Mouse (Mus musculus) neutrophil, adult 83 days (primary cell): ENCODE data around the gene Atp6v1g2. TPM values are rescaled to one million over a fixed set of nuclear protein-coding genes. Genes with fewer than 3 reads are reported as not detected.

ENCODE experiments used
- total RNA-seq, 2 experiments: library from RNA; stranded (reverse); gene quantifications; one replicate each; pipeline ENCODE4 v1.2.4; 2023

Atp6v1g2 gene
- total RNA-seq, result 1 to 10 TPM; 2.2 to 4.8 TPM

DNA sequence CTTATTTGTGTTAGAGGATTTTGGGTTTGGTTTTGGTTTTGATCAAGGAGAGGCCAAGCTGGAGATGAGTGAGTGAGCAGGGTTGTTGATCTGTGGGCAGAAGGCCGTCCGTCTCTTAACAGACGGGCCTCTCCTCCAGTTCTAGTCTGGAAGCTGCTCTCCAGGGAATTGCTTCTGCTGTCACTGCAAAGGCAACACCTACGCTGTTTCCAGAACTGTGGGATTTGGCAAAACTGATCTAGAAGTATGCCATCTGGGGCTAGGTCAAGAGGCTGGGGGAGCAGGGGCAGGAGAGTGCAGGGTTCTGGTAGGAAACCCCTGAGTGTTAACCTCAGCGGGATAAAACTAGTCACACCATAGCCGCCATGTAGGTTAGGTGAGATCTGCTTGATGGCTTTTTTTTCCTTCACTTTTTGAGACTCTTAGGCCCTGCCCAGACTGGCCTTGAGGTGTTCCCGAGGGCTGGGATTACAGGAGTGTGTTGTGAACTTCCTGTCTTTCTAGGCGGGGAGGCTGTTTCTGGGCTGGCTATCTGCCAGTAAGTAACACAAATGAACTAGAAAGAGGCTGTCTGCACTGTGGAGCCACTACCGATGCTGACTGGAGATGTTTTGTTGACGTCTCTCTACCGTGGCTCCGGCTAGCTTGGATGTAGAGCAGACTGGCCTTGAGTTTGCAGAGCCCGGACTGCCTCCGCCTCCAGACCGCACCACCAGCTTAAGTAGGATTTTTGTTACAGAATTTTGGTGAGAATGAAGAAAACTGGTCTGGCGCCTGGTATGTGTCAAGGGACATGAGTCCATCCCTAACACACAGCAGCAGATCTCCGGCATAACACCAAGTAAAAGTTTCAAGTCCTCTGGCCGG, at the start of gene Atp6v1g2:
Gene Atp6v1g2 (plus strand): TSS at position 547 of the 867 bp plus-strand sequence.

DNA sequence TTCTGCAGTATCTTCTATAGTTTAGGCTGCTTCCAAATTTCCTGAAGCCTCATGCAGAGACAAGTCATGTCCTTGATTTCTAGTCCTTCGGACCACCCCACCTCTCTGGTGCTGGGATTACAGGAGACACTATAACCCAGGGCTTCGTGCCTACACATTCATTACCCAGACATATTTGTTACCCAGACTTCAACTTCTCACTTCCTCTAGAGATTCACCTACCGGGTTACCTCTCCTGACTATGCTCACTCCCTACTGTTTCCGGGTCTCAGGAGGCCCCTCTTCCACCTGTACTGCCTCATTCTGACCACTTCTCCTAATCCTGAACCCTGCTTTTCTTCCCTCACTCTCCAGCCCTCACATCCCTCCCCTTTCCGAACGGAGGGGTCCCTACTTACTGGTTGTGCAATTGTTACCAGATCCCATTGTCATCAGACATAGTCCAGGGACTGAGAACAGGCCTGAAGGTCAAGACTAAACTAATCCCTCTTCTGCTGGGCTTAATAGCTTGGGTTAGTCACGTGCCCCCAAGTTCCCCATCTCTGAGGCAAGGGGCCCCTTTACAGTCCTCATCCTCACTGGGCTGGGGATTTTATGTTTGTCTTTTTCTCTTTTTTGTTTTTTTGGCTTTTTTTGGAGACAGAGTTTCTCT, 45.4 kb upstream of the Atp6v1g2 start, which contains the start of gene Lst1:
Gene Lst1 (minus strand): TSS at position 481 of the 652 bp plus-strand sequence.

DNA sequence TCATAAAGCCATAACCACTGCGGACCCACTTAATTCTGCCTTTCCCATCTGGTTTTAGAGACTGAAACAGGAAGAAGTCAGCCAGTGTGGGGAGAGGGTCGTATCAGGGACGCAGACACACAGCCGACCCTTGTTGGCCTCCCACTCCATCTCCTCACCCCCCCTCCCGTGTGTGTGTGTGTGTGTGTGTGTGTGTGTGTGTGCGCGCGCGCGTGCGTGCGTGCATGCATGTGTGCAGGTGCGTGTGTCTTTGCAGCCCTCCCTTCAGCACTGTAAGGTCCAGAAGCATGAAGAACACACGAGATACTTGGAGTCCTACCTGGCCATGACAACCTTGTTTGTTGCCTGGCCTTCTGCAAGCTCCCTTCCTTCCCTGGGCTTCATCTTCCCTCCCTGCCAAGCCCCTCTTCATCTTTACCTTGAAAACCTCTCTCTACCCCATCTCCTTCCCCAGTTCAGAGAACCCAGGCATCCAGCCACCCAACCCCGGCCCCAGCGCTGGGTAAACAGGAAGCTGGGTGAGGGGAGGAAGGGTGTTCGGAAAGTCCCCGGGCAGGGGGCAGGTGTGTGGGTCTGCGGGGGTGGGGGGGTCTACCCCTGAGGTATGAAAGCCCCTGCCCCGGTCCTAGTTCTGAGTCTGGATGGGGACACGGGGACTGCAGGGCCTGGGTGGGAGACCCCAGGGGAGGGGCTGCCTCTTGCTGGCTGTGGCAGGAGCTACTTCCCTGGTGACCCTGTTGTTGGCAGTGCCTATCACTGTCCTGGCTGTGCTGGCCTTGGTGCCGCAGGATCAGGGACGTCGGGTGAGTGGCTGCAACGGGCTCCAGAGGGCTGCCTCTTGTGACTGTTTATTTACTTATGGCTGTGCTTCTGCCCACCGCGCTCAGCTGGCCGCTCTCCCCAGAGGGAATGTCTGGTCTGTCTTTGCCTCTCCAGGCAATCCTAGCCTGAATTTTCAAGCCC, 39.3 kb upstream of the Atp6v1g2 start, which contains the start of gene Ltb:
Gene Ltb (plus strand): TSS at position 559 of the 963 bp plus-strand sequence.

DNA sequence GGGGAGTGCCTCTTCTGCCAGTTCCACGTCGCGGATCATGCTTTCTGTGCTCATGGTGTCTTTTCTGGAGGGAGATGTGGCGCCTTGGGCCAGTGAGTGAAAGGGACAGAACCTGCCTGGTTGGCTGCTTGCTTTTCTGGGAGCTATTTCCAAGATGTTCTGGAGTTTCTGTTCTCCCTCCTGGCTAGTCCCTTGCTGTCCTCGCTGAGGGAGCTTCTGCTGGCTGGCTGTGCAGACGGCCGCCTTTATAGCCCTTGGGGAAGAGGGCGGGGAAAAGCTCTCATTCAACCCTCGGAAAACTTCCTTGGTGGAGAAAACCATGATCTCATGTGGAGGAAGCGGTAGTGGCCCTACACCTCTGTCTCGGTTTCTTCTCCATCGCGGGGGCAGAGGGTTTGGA, 31.7 kb upstream of the Atp6v1g2 start, which contains the start of gene Tnf:
Gene Tnf (minus strand): TSS at position 221 of the 400 bp plus-strand sequence.

DNA sequence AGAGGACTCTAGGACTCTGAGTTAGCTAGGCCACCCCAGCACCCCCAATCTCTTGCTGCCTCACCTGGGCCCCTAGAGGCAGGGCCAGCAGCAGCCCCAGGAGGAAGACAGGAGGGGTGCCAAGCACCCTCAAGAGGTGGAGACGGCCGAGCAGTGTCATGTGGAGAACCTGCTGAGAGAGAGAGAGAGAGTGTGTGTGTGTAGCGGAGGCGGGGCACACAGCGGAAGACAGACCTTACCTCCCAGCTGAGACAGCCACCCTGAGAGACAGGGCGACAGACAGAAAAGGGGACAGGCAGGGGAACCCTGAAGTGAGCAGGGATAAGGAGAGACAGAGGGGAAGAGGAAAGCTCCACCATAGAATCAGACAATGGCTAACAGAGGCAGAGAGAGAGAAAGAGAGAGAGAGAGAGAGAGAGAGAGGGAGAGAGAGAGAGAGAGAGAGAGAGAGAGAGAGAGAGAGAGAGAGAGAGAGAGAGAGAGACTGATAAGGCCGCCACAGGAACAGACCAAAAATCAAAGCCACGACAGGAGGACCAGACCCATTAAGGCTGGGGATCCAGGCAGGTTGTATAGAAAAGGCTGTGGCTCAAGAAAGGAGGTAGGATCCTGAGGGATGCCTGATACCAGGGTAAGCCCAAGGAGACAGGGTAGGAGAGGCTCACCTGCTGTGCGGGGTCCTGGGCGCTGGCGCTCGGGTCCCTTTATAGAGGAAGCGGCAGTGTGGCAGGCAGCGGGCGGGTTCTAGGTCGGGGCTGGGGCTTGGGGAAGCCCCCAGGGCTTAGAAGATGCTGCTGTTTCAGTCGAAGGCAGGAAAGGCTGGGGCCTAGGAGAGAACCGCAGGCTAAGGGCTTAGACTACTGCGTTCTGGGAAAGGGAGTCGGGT, 28.7 kb upstream of the Atp6v1g2 start, which contains the start of gene Lta:
Gene Lta (minus strand): TSS at position 858 of the 886 bp plus-strand sequence.

DNA sequence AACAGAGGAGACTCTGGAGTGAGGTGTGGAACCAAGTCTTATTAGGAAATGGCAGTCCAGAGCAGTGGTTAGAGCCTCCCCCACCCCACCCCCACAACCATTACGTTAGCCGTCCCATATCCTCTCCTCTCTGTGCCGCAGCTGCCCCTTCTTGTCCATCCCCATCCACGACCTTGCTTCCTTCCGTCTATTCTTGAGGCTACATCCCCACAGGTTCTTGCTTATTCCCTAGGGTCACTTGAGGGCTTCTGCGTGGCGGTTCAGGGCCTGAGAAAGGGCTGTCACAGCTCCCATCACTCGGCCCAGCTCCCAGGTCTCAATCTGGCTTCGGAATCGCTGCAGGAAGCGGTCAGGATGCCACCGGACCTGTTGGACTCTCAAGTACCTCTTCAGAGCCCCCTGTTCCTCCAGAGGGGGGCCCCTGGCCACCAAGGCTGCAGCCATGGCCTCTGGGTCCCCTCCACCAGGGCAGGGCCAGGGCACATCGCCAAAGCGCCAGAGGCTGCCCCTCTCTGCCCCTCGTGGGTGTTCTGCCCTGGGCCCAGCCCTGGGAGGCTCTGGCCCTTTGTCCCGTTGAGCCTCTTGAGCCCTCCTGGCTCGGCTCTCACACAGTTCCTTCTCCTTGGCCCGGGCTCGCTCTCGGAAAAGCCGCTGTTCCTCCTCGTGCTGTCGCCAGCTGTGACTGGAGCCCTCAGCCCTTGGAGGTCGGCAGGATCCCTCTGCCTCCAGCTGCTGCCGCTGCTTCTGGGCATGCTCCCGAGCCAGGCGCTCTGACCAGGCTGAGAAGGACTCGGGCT, 13.1 kb upstream of the Atp6v1g2 start, which contains the start of gene Gm16181:
Gene Gm16181 (plus strand): TSS at position 679 of the 797 bp plus-strand sequence.

DNA sequence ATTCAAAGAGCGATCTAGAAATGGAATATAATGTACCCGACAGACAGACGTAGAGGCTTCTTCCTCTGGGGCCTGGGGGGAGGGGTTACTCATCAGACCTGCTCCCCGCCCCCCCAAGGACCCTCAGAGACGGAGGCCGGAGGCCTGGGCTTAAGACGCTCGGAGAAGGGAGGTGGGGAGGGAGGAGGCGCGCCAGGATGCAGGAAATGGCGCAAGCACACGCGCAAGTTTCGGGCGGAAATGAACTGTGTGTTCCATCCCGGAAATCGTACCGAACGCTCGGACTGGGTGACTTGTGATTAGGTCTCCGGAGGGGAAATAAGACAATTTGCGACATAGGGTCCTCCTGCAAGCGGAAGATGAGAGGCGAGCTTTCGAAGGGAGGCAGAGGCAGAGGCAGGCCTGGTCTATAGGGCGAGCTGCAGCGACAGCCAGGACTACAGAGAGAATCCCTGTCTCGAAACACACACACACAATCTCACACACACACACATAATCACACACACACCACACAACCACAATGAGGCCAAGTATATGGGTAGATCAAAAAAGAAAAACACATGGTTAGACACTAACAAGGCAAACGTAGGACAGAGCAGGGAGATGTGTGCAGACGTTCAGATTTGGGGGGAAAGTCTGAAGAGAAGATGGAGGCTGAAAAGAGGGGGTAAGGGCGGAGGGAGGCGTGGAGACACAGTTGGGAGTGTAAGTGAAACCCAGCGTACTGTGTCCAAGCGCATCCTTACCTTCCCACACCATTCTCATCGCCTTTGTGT, 2.3 kb downstream of the Atp6v1g2 start, which contains the start of gene Nfkbil1:
Gene Nfkbil1 (minus strand): TSS at position 179 of the 776 bp plus-strand sequence.

DNA sequence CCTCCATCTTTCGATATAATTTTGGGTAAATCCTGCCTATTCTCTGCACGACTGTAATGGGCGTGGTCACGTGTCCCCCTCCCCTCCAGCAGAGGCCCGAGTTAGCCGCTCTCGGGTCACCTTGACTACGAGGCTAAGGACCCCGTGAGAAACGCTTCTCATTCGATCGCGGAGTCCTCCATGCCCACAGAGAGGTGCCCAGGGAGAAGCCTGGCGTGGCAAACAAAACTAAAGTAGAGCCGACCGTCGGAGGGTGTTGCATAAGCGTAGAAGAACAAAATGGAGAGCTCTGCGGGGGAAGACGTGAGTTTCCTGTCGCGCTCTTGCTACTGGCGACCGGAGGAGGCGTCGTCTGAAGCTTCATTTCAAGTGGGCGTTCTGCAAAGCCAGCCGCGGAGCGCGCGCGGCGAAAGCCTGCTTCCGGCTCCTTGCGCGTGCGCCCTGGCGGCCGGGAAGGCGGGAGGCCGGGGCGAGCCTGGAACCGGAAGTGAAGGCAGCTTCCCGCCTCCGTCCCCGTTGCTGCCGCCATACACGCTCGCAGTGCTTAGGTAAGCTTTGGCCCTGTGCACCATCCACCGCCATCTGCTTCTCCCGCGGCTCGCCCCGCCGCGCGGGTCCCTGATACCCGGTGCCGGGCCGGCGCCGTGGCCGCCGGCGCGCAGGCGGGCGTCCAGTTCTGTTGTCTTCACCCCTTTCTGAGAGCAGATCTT, 8.0 kb downstream of the Atp6v1g2 start, which contains the start of gene Ddx39b:
Gene Ddx39b (plus strand): TSS at position 442 of the 710 bp plus-strand sequence.

DNA sequence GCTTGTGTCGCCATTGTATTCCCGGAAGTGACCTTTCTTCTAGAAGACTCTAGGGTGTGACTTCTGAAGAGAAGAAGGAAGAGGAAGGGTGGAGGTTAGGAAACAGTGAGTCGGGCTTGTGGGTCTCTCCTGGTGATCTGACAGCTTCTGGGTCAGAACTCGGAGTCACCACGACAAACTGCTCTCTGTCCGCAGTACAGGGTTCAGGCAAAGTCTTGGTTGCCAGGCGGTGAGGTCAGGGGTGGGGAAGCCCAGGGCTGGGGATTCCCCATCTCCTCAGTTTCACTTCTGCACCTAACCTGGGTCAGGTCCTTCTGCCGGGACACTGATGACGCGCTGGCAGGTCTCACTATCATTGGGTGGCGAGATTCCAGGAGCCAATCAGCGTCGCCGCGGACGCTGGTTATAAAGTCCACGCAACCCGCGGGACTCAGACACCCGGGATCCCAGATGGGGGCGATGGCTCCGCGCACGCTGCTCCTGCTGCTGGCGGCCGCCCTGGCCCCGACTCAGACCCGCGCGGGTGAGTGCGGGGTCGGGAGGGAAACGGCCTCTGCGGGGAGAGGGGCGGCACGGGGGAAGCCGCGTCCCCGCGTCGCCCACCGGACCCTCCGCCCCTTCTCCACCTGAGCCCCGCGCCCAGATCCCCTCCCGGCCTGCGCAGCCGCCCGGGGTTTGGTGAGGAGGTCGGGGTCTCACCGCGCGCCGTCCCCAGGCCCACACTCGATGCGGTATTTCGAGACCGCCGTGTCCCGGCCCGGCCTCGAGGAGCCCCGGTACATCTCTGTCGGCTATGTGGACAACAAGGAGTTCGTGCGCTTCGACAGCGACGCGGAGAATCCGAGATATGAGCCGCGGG, 29.4 kb downstream of the Atp6v1g2 start, which contains the start of gene H2-D1:
Gene H2-D1 (plus strand): TSS at position 67 of the 859 bp plus-strand sequence.

Other genes with a start within 250 kb of the Atp6v1g2 start
- gene Vars, start 232.7 kb upstream of the Atp6v1g2 start, total RNA-seq, result 10 to 100 TPM; 61.7 to 68.3 TPM
- gene Vwa7, start 217.1 kb upstream of the Atp6v1g2 start, total RNA-seq, result under 1 TPM in 1 of 2 experiments, not detected in 1; 0.15 TPM
- 1 to 10 TPM; 1.3 to 2.1 TPM for gene Sapcd1, start 205.6 kb upstream of the Atp6v1g2 start, total RNA-seq
- gene Msh5, start 186.9 kb upstream of the Atp6v1g2 start, total RNA-seq, result 10 to 100 TPM; 11.5 to 12.5 TPM
- gene Clic1, start 183.7 kb upstream of the Atp6v1g2 start, total RNA-seq, result 100 to 1,000 TPM; 262 to 285 TPM
- 1 to 10 TPM; 2.5 to 3.1 TPM for gene Ddah2, start 174.6 kb upstream of the Atp6v1g2 start, total RNA-seq
- gene Ly6g6c, start 168.3 kb upstream of the Atp6v1g2 start, total RNA-seq, result 1 to 10 TPM in 1 of 2 experiments, not detected in 1; 1.0 TPM
- under 1 TPM in 1 of 2 experiments, not detected in 1; 0.26 TPM for gene Mpig6b, start 167.5 kb upstream of the Atp6v1g2 start, total RNA-seq
- gene Ly6g6e, start 156.8 kb upstream of the Atp6v1g2 start, total RNA-seq, result not detected
- gene Ly6g6d, start 155.6 kb upstream of the Atp6v1g2 start, total RNA-seq, result not detected
- under 1 TPM in 1 of 2 experiments, not detected in 1; 0.35 TPM for gene Ly6g6f, start 148.1 kb upstream of the Atp6v1g2 start, total RNA-seq
- gene Abhd16a, start 144.4 kb upstream of the Atp6v1g2 start, total RNA-seq, result 10 to 100 TPM; 50.2 to 58.4 TPM
- not detected for gene Ly6g5c, start 125.4 kb upstream of the Atp6v1g2 start, total RNA-seq
- gene Ly6g5b, start 118.2 kb upstream of the Atp6v1g2 start, total RNA-seq, result 10 to 100 TPM; 13.5 to 16.4 TPM
- 10 to 100 TPM; 20.2 to 26.5 TPM for gene Gpank1, start 112.2 kb upstream of the Atp6v1g2 start, total RNA-seq
- gene Csnk2b, start 111.6 kb upstream of the Atp6v1g2 start, total RNA-seq, result 100 to 1,000 TPM; 172 TPM
- 10 to 100 TPM; 16.4 to 24.3 TPM for gene D17H6S53E, start 107.3 kb upstream of the Atp6v1g2 start, total RNA-seq
- gene Apom, start 101.6 kb upstream of the Atp6v1g2 start, total RNA-seq, result under 1 TPM in 1 of 2 experiments, not detected in 1; 0.42 TPM
- gene Bag6, start 98.5 kb upstream of the Atp6v1g2 start, total RNA-seq, result 100 to 1,000 TPM; 222 to 226 TPM
- gene Prrc2a, start 68.8 kb upstream of the Atp6v1g2 start, total RNA-seq, result 100 to 1,000 TPM; 180 to 195 TPM
- gene Aif1, start 57.6 kb upstream of the Atp6v1g2 start, total RNA-seq, result 10 to 100 TPM; 18.0 to 18.3 TPM
- 100 to 1,000 TPM; 564 to 656 TPM for gene Lst1, start 45.2 kb upstream of the Atp6v1g2 start, total RNA-seq
- gene Ltb, start 39.2 kb upstream of the Atp6v1g2 start, total RNA-seq, result 10 to 100 TPM; 84.2 to 91.5 TPM
- gene Tnf, start 31.7 kb upstream of the Atp6v1g2 start, total RNA-seq, result 10 to 100 TPM; 71.0 to 84.1 TPM
- gene Lta, start 28.3 kb upstream of the Atp6v1g2 start, total RNA-seq, result not detected
- gene Gm16181, start 12.8 kb upstream of the Atp6v1g2 start, total RNA-seq, result not detected
- 10 to 100 TPM; 18.6 to 19.5 TPM for gene Nfkbil1, start 2.1 kb downstream of the Atp6v1g2 start, total RNA-seq
- gene Ddx39b, start 8.1 kb downstream of the Atp6v1g2 start, total RNA-seq, result 100 to 1,000 TPM; 208 to 239 TPM
- 1,000 to 10,000 TPM; 1,522 to 1,549 TPM for gene H2-D1, start 29.1 kb downstream of the Atp6v1g2 start, total RNA-seq
- gene H2-Q1, start 86.7 kb downstream of the Atp6v1g2 start, total RNA-seq, result 1 to 10 TPM; 6.7 to 6.9 TPM
- 1 to 10 TPM; 5.5 to 6.4 TPM for gene H2-Q2, start 108.6 kb downstream of the Atp6v1g2 start, total RNA-seq
- 10 to 100 TPM; 73.7 to 78.8 TPM for gene H2-Q4, start 146.0 kb downstream of the Atp6v1g2 start, total RNA-seq
- gene H2-Q6, start 191.2 kb downstream of the Atp6v1g2 start, total RNA-seq, result 10 to 100 TPM; 16.6 to 19.4 TPM
- gene H2-Q7, start 205.5 kb downstream of the Atp6v1g2 start, total RNA-seq, result 10 to 100 TPM; 15.6 to 18.5 TPM
- gene H2-Q10, start 236.4 kb downstream of the Atp6v1g2 start, total RNA-seq, result 10 to 100 TPM; 52.2 to 52.4 TPM